Mouse (Mus musculus) A20 (cell line): ENCODE results near the gene Tk1.
"Not testable (repeated sequence)": the region's sequence is repeated elsewhere in the genome, so short reads cannot be mapped to it uniquely, and the experiment has no call there.

Experiments used
- DNase-seq: peaks from one replicate; pipeline ENCODE4 v3.0.0-alpha.2; 2011; ENCODE audit warnings: low read depth, low spot score

Gene Tk1

GRCm38 (mm10) chr11:117847593-117848215 is 21.8 kb upstream of the Tk1 start:
- DNase-seq = peak; percentile 23

DNA sequence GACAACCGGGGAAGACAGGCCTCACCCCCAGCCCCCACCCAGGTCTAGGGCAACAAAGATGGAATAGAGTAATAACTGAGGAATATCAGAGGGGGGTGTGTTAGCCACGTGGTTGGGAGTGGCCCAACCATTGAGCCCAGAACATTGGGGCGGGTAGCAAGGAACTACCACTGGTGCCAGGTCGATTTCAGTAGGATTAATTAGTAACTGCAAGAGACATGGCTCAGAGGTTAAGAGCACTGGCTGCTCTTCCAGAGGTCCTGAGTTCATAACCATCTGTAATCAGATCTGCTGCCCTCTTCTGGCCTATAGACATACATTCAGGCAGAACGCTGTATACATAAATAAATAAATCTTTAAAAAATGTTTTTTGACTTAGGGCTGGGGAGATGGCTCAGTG is 20.7 kb upstream of the Tk1 start:
- DNase-seq = peak; percentile 57

DNA sequence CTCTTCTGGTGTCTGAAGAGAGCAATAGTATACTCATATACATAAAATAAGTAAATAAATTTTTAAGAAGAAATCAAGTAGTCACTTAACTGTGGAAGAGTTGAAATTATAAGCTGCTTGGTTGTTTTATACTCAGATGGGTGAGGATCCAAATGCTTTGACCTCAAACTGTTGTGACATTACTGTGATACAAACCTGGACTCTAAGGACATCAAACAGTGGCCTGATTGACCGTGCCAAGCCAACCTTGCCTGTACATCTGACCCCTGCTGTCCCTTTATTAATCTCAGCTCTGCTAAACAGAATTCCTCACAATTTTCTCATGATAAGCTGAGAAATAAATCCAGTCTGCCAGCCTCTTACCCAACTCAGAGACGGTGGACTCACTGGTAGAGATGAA is 19.8 kb upstream of the Tk1 start:
- DNase-seq = no peak

GRCm38 (mm10) chr11:117844997-117845396 is 19.1 kb upstream of the Tk1 start:
- no peak for DNase-seq

DNA sequence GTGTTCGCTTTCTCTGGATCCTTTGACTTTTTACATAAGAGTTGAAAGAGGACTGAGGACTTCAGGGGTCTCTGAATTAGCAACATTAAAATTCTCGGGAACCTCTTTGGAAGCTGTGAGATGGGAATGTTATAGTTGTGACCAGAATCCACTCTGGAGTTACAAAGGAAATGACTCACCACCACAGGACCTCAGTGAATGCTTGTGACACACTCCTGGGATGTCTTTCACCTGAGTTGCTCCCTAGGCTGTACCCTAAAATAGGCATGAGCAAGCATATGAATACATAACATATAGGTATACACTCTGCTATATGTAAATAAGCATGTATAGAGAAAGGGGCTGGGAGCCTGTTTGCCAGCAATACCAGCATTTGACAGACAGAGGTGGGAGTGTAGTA is 17.5 kb upstream of the Tk1 start:
- no peak for DNase-seq

DNA sequence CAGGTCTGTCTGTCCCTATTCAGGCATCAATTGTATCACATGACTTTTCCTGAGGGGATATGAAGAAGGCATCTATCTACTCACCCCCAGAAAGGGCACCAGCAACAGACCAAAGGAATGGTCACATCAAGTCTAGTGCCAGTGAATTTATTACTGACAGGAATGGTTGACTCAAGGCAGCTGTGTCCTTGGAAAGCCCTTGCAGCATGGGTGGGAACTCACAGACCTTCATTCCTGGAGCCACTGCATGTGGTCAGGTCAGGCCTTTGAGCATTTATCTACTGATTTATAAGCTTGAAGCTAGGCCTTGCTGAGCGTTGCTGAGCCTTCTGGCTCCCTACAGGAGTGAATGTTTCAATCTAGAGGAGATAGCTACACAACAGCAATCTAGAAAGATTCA is 15.0 kb upstream of the Tk1 start:
- DNase-seq = no peak

DNA sequence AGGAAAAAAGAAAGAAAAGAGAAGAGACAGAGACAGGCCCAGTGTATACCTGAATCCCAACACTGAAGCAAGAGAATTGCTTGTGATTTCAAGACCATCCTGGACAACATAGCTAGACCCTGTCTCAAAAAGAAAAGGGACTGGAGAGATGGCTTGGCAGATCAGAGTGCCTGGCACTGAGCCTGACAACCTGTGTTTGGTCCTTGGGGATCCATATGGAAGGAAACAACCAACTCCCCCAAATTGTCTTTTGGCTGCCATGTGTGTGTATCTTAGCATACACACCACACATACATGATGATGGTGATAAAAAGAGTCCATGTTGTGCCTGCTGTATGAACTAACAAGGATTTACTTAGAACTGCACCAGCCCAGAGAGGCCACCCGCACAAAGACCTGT is 13.1 kb upstream of the Tk1 start:
- no peak for DNase-seq

DNA sequence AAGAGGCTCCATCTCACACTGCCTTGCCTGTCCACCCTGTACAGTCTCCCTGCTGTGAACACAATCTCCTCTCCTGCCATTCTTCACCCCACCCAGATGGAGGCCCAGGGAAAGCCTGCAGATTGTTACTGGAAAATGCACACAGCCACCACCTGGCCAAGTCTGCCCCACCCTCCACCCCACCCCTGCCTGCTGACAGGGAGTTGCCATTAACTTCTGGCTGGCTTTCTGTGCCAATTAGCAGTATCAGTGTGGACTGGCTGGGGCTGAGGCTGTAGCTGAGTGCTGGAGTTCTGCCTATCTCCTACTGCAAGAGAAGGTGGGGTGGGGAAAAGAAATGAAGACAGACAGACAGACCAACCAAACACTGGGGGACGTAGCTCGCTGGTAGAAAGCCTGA is 12.7 kb upstream of the Tk1 start:
- no peak for DNase-seq

GRCm38 (mm10) chr11:117836306-117836705 is 10.4 kb upstream of the Tk1 start:
- no peak for DNase-seq

- DNase-seq = no peak
These were observed 8.2 kb upstream of the Tk1 start for GRCm38 (mm10) chr11:117834086-117834485.

DNA sequence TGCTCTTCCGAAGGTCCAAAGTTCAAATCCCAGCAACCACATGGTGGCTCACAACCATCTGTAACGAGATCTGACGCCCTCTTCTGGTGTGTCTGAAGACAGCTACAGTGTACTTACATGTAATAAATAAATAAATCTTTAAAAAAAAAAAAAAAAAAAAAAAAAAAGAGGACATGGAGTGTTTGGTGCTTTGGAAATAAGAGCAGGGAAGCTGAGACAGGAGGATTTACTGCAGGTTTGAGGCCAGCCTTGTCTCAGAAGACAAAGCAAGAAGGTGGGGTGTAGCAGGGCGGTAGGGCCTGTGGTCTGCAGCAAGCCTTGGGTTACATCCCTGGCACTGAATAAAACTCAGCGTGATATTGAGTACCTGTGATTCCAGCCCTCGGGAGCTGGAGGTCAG is 7.6 kb upstream of the Tk1 start:
- DNase-seq = not testable (repeated sequence)

- peak; percentile 98 for DNase-seq
These were observed 6.4 kb upstream of the Tk1 start for GRCm38 (mm10) chr11:117832086-117832969.

GRCm38 (mm10) chr11:117830401-117830800 is 4.5 kb upstream of the Tk1 start:
- DNase-seq = no peak

DNA sequence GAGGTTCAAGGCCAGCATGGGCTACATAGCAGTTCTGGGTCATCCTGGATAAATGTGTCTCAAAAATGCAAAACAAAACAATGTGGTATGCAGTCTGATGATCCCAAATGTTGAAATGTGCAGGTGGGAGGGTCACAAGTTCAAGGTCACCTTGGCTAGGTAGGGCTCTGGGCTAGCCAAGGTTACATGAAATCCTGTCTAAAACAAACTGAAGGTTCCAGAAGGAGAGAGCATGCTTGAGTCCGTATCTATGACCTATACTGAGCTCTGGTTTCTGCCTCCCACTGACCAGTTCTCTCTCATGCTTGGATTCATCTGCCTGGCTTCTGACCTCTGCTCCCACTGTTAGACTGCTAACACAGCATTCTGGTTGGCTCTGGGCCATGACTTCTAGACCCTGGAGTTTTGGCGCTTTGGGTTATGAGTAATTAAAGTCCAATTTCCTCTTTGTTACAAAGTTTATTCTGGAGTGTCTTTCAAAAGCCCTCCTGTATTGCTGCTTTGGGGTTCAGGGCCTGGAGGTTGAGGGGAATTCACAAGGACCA is 3.9 kb upstream of the Tk1 start:
- no peak for DNase-seq

- DNase-seq = peak; percentile 56
These were observed 3.2 kb upstream of the Tk1 start for GRCm38 (mm10) chr11:117828888-117829604.

GRCm38 (mm10) chr11:117828149-117828887 is 2.4 kb upstream of the Tk1 start:
- peak; percentile 94 for DNase-seq

DNA sequence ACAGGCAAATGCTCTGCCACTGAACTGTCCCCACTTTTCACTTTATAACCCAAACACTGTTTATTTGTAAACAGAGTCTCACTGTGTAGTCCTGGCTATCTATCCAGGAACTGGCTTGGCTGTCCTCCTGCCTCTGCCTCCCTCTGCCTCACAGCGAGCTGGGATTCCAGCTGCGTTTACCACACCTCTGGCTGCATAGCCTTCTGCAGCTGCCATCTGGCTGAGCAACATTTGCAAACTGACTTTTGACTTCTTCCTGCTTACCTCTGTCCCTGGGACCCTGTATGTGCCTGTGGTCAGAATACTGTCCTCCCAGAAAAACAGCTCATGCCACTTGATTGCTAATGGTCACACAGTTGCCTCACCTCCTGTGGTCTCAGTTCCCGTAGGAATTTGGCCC is 1.5 kb upstream of the Tk1 start:
- DNase-seq = peak; percentile 80

DNA sequence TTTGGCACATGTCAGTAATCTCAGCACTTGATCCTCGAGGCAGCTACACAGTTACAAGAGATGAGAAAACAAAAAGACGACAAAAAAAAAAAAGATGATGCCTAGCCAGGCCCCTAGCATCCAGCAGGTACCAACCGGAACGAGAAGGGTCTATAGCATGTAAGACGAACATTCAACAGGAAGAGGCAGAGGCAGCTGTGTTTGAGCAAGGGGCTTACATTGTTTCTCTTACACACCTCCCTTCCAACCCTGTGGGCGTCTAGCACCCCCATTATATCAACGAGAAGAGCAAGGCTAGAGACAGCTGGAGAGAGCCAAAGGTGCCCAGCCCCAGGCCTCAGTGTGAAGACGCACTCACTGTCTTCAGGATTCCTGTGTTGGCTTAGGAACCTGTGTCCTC is 1.0 kb upstream of the Tk1 start:
- peak; percentile 73 for DNase-seq

GRCm38 (mm10) chr11:117826164-117826563 is 272 bp upstream of the Tk1 start:
- DNase-seq = no peak

DNA sequence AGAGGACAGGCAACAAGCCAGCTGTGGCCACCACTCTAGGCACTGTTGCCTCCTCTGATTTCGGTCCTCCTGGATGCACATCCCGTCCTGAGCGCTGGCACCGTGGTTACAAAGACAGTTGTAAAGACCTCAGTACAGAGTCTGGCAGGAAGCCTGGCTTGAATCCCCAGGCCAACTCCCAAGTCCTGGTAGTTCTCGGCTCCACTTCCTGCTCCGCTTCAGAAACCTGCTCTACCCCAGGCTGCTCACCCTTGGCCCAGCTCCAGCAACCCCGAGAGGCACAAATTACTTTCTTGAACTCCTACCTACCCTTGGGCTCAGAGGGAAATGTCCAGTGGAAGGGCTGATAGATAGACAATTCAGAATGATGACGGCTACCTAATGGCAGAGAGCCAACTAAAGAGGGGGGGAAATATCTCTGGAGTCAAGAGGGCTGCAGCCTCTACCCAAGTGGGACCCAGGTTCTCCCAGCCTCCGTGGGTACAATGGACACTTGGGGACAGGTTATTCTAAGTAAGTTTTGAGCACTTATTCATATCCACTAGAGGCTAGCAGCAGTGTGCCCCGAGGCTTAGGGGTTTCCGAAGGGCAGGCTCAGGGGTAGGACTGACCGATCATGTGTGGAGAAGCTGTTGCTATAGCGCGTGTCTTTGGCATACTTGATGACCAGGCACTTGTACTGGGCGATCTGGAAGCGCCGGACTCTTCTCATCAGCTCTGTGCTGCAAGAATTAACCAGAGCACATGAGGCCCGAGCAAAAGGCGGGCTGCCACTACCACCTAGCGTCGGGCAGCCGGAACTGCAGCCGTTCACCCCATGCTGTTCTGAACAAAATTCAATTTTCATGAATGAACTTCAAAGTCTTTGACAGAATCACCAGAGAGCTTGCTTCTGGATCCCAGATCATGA is 1.6 kb downstream of the Tk1 start:
- DNase-seq = peak; percentile 88
